Mouse (Mus musculus) macrophage (primary cell): ENCODE measurements around the gene Kif1b. TPM values are rescaled to one million over a fixed set of nuclear protein-coding genes. Genes with fewer than 3 reads are reported as not detected.

Experiments used
- H3K27ac ChIP-seq: fragments of 350-480 bp; formaldehyde crosslinking; 2 replicates; pipeline ENCODE4 v1.9.0; 2021
- H3K36me3 ChIP-seq: fragments of 350-480 bp; formaldehyde crosslinking; 2 replicates; pipeline ENCODE4 v1.9.0; 2021; ENCODE audit errors: inconsistent target
- H3K4me3 ChIP-seq: fragments of 350-480 bp; formaldehyde crosslinking; 2 replicates; pipeline ENCODE4 v1.9.0; 2021; ENCODE audit errors: inconsistent target
- H3K79me2 ChIP-seq: fragments of 350-480 bp; formaldehyde crosslinking; 2 replicates; pipeline ENCODE4 v1.9.0; 2021; ENCODE audit errors: inconsistent target
- WGBS: methylation state at CpG from one replicate; pipeline ENCODE4 v1.1.7; 2026; ENCODE audit warnings: inconsistent platforms; ENCODE audit not compliant: missing documents; 5-methylcytosine and 5-hydroxymethylcytosine counted together
- polyA plus RNA-seq: library from polyadenylated mRNA; stranded (reverse); fragments of 250-400 nt; gene quantifications from 3 replicates; pipeline ENCODE4 v1.2.4, GENCODE M21; 2018; ENCODE audit warnings: inconsistent platforms

Gene Kif1b
- polyA plus RNA-seq, 1 experiment from 2014 or later = 26.9 TPM

GRCm38 (mm10) chr4:149304466-149304865, 3.0 kb downstream of the Kif1b start:
- Histone ChIP-seq H3K4me3 (no peak overlapping the region), H3K27ac (no peak overlapping the region), H3K79me2 (peaks cover 75% of the 10 kb centered on the region), H3K36me3 (no peaks in the 10 kb centered on the region)
- WGBS = 100% methylated on average over 1 of the region's 1 CpGs

GRCm38 (mm10) chr4:149303502-149303901, 4.0 kb downstream of the Kif1b start:
- WGBS = 93% methylated on average over 5 of the region's 5 CpGs
- H3K4me3 ChIP-seq = no peak overlapping the region
- no peaks in the 10 kb centered on the region for H3K36me3 ChIP-seq
- peaks cover 84% of the 10 kb centered on the region for H3K79me2 ChIP-seq
- no peak overlapping the region for H3K27ac ChIP-seq

GRCm38 (mm10) chr4:149302751-149303150, 4.7 kb downstream of the Kif1b start:
- peaks cover 90% of the 10 kb centered on the region for H3K79me2 ChIP-seq
- H3K27ac ChIP-seq = no peak overlapping the region
- WGBS = 90% methylated on average over 5 of the region's 5 CpGs
- no peaks in the 10 kb centered on the region for H3K36me3 ChIP-seq
- H3K4me3 ChIP-seq = no peak overlapping the region

- Histone ChIP-seq H3K79me2 (peaks cover 96% of the 10 kb centered on the region), H3K4me3 (no peak overlapping the region), H3K36me3 (no peaks in the 10 kb centered on the region), H3K27ac (no peak overlapping the region)
- WGBS = 93% methylated on average over 3 of the region's 3 CpGs
Measured at GRCm38 (mm10) chr4:149302136-149302535, 5.4 kb downstream of the Kif1b start.

GRCm38 (mm10) chr4:149296501-149296900, 11.0 kb downstream of the Kif1b start:
- Histone ChIP-seq H3K36me3 (no peaks in the 10 kb centered on the region), H3K4me3 (no peak overlapping the region), H3K79me2 (peaks cover 72% of the 10 kb centered on the region), H3K27ac (no peak overlapping the region)
- 94% methylated on average over 2 of the region's 2 CpGs for WGBS

GRCm38 (mm10) chr4:149292984-149293383, 14.5 kb downstream of the Kif1b start:
- H3K79me2 ChIP-seq = peaks cover 37% of the 10 kb centered on the region; the same call in 1 of the 2 replicates
- WGBS = 99% methylated on average over 5 of the region's 5 CpGs
- H3K36me3 ChIP-seq = 0 out of 2 replicates have a peak, but pooled peaks cover 3% of the 10 kb centered on the region
- H3K4me3 ChIP-seq = no peak overlapping the region
- no peak overlapping the region for H3K27ac ChIP-seq

- H3K4me3 ChIP-seq = no peak overlapping the region
- peaks cover 32% of the 10 kb centered on the region; the same call in 1 of the 2 replicates for H3K79me2 ChIP-seq
- H3K36me3 ChIP-seq = 0 out of 2 replicates have a peak, but pooled peaks cover 3% of the 10 kb centered on the region
- 95% methylated on average over 9 of the region's 9 CpGs for WGBS
- H3K27ac ChIP-seq = no peak overlapping the region
Measured at GRCm38 (mm10) chr4:149291061-149291460, 16.4 kb downstream of the Kif1b start.

- H3K36me3 ChIP-seq = 0 out of 2 replicates have a peak, but pooled peaks cover 3% of the 10 kb centered on the region
- no peak overlapping the region for H3K4me3 ChIP-seq
- H3K27ac ChIP-seq = no peak overlapping the region
- H3K79me2 ChIP-seq = peaks cover 34% of the 10 kb centered on the region; the same call in 1 of the 2 replicates
- WGBS = 63% methylated on average over 7 of the region's 7 CpGs
Measured at GRCm38 (mm10) chr4:149290157-149290750, 17.2 kb downstream of the Kif1b start.

GRCm38 (mm10) chr4:149286287-149287137, 21.0 kb downstream of the Kif1b start:
- WGBS = 97% methylated on average over 7 of the region's 8 CpGs
- peaks cover 52% of the 10 kb centered on the region for H3K79me2 ChIP-seq
- H3K4me3 ChIP-seq = no peak overlapping the region
- H3K36me3 ChIP-seq = 0 out of 2 replicates have a peak, but pooled peaks cover 3% of the 10 kb centered on the region
- no peak overlapping the region for H3K27ac ChIP-seq

GRCm38 (mm10) chr4:149285691-149286090, 21.8 kb downstream of the Kif1b start:
- Histone ChIP-seq H3K79me2 (peaks cover 60% of the 10 kb centered on the region), H3K27ac (no peak overlapping the region), H3K4me3 (no peak overlapping the region), H3K36me3 (0 out of 2 replicates have a peak, but pooled peaks cover 3% of the 10 kb centered on the region)
- WGBS = 94% methylated on average over 1 of the region's 1 CpGs

GRCm38 (mm10) chr4:149283018-149283417, 24.5 kb downstream of the Kif1b start:
- Histone ChIP-seq H3K79me2 (peaks cover 83% of the 10 kb centered on the region), H3K27ac (no peak overlapping the region), H3K4me3 (no peak overlapping the region), H3K36me3 (no peaks in the 10 kb centered on the region)
- 91% methylated on average over 3 of the region's 3 CpGs for WGBS

- WGBS = 81% methylated on average over 6 of the region's 7 CpGs
- Histone ChIP-seq H3K79me2 (peaks cover 83% of the 10 kb centered on the region), H3K4me3 (no peak overlapping the region), H3K36me3 (no peaks in the 10 kb centered on the region), H3K27ac (no peak overlapping the region)
Measured at GRCm38 (mm10) chr4:149282025-149282738, 25.3 kb downstream of the Kif1b start.

- H3K27ac ChIP-seq = no peak overlapping the region
- 81% methylated on average over 4 of the region's 4 CpGs for WGBS
- peaks cover 15% of the 10 kb centered on the region; the same call in 1 of the 2 replicates for H3K36me3 ChIP-seq
- H3K79me2 ChIP-seq = peaks cover 41% of the 10 kb centered on the region; the same call in 1 of the 2 replicates
- no peak overlapping the region for H3K4me3 ChIP-seq
Measured at GRCm38 (mm10) chr4:149277571-149277970, 29.9 kb downstream of the Kif1b start.

GRCm38 (mm10) chr4:149273128-149273527, 34.4 kb downstream of the Kif1b start:
- Histone ChIP-seq H3K36me3 (peaks cover 26% of the 10 kb centered on the region; the same call in 1 of the 2 replicates), H3K4me3 (no peak overlapping the region), H3K27ac (no peak overlapping the region), H3K79me2 (no peaks in the 10 kb centered on the region; the same call in 1 of the 2 replicates)
- 100% methylated on average over 1 of the region's 1 CpGs for WGBS
